ENCODE assay signal across 24 mouse cellular contexts in the genomic region with DNA sequence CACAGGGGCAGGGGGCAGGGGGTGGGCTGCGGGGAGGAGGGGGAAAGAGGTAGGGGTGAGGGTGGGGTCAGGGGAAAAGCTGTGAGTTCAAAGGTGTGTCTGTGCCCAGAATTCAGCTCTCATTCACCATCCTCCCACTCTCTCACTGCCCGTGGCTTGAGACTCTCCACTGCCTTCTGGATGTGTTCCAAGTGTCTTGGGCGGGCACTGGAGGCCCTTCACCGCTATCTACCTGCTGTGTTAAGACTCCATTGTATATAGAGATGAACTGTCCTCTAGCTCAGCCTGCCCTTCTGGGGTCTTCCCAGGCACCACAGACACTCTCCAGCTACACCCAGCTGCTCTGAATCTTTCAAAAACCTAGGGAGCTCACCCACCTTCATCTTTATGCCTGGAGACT. TPM values are rescaled to one million over a fixed set of nuclear protein-coding genes. Genes with fewer than 3 reads are reported as not detected.
DNase-seq lines count a peak whose midpoint lies in the region; TF ChIP-seq lines count a peak whose summit lies in the region.
"Had no signal": no experiment of that assay in that cellular context is flagged by ENCODE, and none has a peak within 500 bp of the region (broad histone marks: within the 10 kb centered on the region; RNA-seq: fewer than 3 reads in every experiment).

No protein-coding gene starts in this region.

- peak; percentile 61 for DNase-seq in cerebellum, postnatal 14 days
- DNase-seq in cerebellum, postnatal 36 days: no peak
- DNase-seq in heart, embryonic 10.5 days (ENCODE audit: low spot score): no peak
- no peak for DNase-seq in heart, postnatal 4 days
- DNase-seq in layer of hippocampus, adult 2 months (ENCODE audit: low spot score in 2 of 2): no peak
- no peak for DNase-seq in layer of hippocampus, postnatal 14 days (ENCODE audit: low spot score in 2 of 2)
- DNase-seq: adrenal gland, postnatal 14 days; forebrain, postnatal 0 days; gastrocnemius, postnatal 14 days; kidney, adult 11 months; kidney, postnatal 14 days; lung, embryonic 14.5 days; lung, postnatal 14 days; midbrain, embryonic 14.5 days; right cerebral cortex, postnatal 4 days had no signal

- H3K27ac ChIP-seq in heart, embryonic 10.5 days: peak overlapping the region; percentile 3; the same call in 1 of the 2 replicates
- 0 out of 2 replicates have a peak overlapping the region, but pooled peaks have one; percentile 59 for H3K27ac ChIP-seq in layer of hippocampus, adult 2 months
- H3K27ac ChIP-seq: embryonic facial prominence, embryonic 12.5 days; heart, embryonic 15.5 days; limb, embryonic 12.5 days; liver, embryonic 15.5 days; stomach, postnatal 0 days had no signal

- H3K9me3 ChIP-seq in heart, embryonic 10.5 days: no peaks in the 10 kb centered on the region
- H3K9me3 ChIP-seq: embryonic facial prominence, embryonic 12.5 days; heart, embryonic 15.5 days; limb, embryonic 12.5 days; liver, embryonic 15.5 days had no signal

- no peaks in the 10 kb centered on the region for H3K27me3 ChIP-seq in heart, embryonic 10.5 days (ENCODE audit: insufficient read depth, poor library complexity, severe bottlenecking)
- H3K27me3 ChIP-seq: embryonic facial prominence, embryonic 12.5 days; heart, embryonic 15.5 days; limb, embryonic 12.5 days; liver, embryonic 15.5 days had no signal

- 60% methylated on average over 4 of the region's 4 CpGs for WGBS in heart, embryonic 10.5 days

- no peak overlapping the region for H3K4me3 ChIP-seq in heart, embryonic 10.5 days
- no peak overlapping the region for H3K4me3 ChIP-seq in layer of hippocampus, adult 2 months
- H3K4me3 ChIP-seq: embryonic facial prominence, embryonic 12.5 days; heart, embryonic 15.5 days; left cerebral cortex, adult 2 months; limb, embryonic 12.5 days; liver, embryonic 15.5 days had no signal

- H3K36me3 ChIP-seq in heart, embryonic 10.5 days: 0 out of 2 replicates have a peak, but pooled peaks cover 9% of the 10 kb centered on the region
- H3K36me3 ChIP-seq: embryonic facial prominence, embryonic 12.5 days; heart, embryonic 15.5 days; limb, embryonic 12.5 days had no signal

- no peak for TF ChIP-seq CTCF in layer of hippocampus, adult 2 months (conservative IDR thresholded peaks at IDR 0.05)

- peaks cover 32% of the 10 kb centered on the region for H3K4me1 ChIP-seq in heart, embryonic 10.5 days

RNA-seq across cellular contexts. Expression of a gene that starts 38.1 kb away (rescaled TPM):
- 13.1 and 17.9 TPM in 2 replicates for polyA plus RNA-seq in heart, embryonic 10.5 days (2016; fragmentation: Nextera tagmentation; extraction: Ambion mirVana)
- 10 to 100 TPM; 31.0 to 32.5 TPM for total RNA-seq in heart, postnatal 4 days (2021)
- total RNA-seq in layer of hippocampus, adult 2 months (2021): 100 to 1,000 TPM; 143 to 148 TPM
- 100 to 1,000 TPM; 137 to 143 TPM for total RNA-seq in layer of hippocampus, postnatal 14 days (2021)

RNA-seq across cellular contexts. Expression of a gene that starts 53.6 kb away (rescaled TPM):
- polyA plus RNA-seq in heart, embryonic 10.5 days (2016; fragmentation: Nextera tagmentation; extraction: Ambion mirVana): 0.89 and 1.2 TPM in 2 replicates
- total RNA-seq in heart, postnatal 4 days (2021): 1 to 10 TPM; 3.4 to 4.7 TPM
- total RNA-seq in layer of hippocampus, adult 2 months (2021): 1 to 10 TPM; 4.7 to 5.1 TPM
- 1 to 10 TPM; 4.7 to 5.2 TPM for total RNA-seq in layer of hippocampus, postnatal 14 days (2021)
- total RNA-seq: granulocyte monocyte progenitor cell, adult 5-6 weeks; hematopoietic stem cell, adult 5-6 weeks; monocyte, adult 5-6 weeks had no signal

Comparison
In these comparisons a context has a peak if more than half of its experiments do, and no peak if none do; other contexts are left out.
1. DNase-seq: peak in cerebellum, postnatal 14 days (2 of 2); none in cerebellum, postnatal 36 days (0 of 2), heart, embryonic 10.5 days (single experiment), heart, postnatal 4 days (single experiment), layer of hippocampus, adult 2 months (0 of 2) and layer of hippocampus, postnatal 14 days (0 of 2).
2. RNA of a gene that starts 38.1 kb away (total RNA-seq): 143 to 148 TPM in layer of hippocampus, adult 2 months and 137 to 143 TPM in layer of hippocampus, postnatal 14 days; 31.0 to 32.5 TPM in heart, postnatal 4 days; every median in the first group is over 4 times any median in the second.